Mouse (Mus musculus) inflammation-experienced regulatory T-cells, adult 6 months (primary cell): ENCODE data around the gene Gm10645. TPM values are rescaled to one million over a fixed set of nuclear protein-coding genes. Genes with fewer than 3 reads are reported as not detected.

ENCODE experiments used
- ATAC-seq: one replicate; pipeline ENCODE4 v1.8.0; 2017
- polyA plus RNA-seq, 3 experiments: library from polyadenylated mRNA; unstranded; fragments of 100-300 nt; shearing (Covaris generic); gene quantifications; one replicate each; pipeline ENCODE4 v1.2.1; 2017

Gene Gm10645
- not detected for polyA plus RNA-seq

GRCm38 (mm10) chr8:83165931-83166867, at the start of gene Gm10645:
Gm10645 (minus strand) TSS chr8:83166170.
- ATAC-seq: no peak

GRCm38 (mm10) chr8:83215065-83215464, 49.1 kb upstream of the Gm10645 start:
- no peak for ATAC-seq

- ATAC-seq: no peak
Measured at GRCm38 (mm10) chr8:83210676-83211075, 44.7 kb upstream of the Gm10645 start.

- no peak for ATAC-seq
Measured at GRCm38 (mm10) chr8:83209581-83209980, 43.6 kb upstream of the Gm10645 start.

GRCm38 (mm10) chr8:83205907-83206306, 39.9 kb upstream of the Gm10645 start:
- no peak for ATAC-seq

GRCm38 (mm10) chr8:83202946-83203345, 37.0 kb upstream of the Gm10645 start:
- no peak for ATAC-seq

GRCm38 (mm10) chr8:83200191-83201177, 34.5 kb upstream of the Gm10645 start:
- peak; percentile 43 for ATAC-seq

- ATAC-seq: no peak
Measured at GRCm38 (mm10) chr8:83199715-83200114, 33.7 kb upstream of the Gm10645 start.

- ATAC-seq: no peak
Measured at GRCm38 (mm10) chr8:83196088-83196487, 30.1 kb upstream of the Gm10645 start.

- no peak for ATAC-seq
Measured at GRCm38 (mm10) chr8:83189538-83190095, 23.6 kb upstream of the Gm10645 start.

- no peak for ATAC-seq
Measured at GRCm38 (mm10) chr8:83187363-83187962, 21.5 kb upstream of the Gm10645 start.

- no peak for ATAC-seq
Measured at GRCm38 (mm10) chr8:83186376-83186775, 20.4 kb upstream of the Gm10645 start.

- no peak for ATAC-seq
Measured at GRCm38 (mm10) chr8:83182784-83183183, 16.8 kb upstream of the Gm10645 start.

GRCm38 (mm10) chr8:83181851-83182482, 16.0 kb upstream of the Gm10645 start:
- ATAC-seq: no peak

GRCm38 (mm10) chr8:83178228-83178742, 12.3 kb upstream of the Gm10645 start:
- no peak for ATAC-seq

- ATAC-seq: no peak
Measured at GRCm38 (mm10) chr8:83177317-83178195, 11.6 kb upstream of the Gm10645 start.

GRCm38 (mm10) chr8:83176785-83177184, 10.8 kb upstream of the Gm10645 start:
- ATAC-seq: no peak

GRCm38 (mm10) chr8:83175680-83176079, 9.7 kb upstream of the Gm10645 start:
- no peak for ATAC-seq

- ATAC-seq: no peak
Measured at GRCm38 (mm10) chr8:83170894-83171293, 4.9 kb upstream of the Gm10645 start.

GRCm38 (mm10) chr8:83169709-83170108, 3.7 kb upstream of the Gm10645 start:
- no peak for ATAC-seq
